Mouse (Mus musculus) liver, adult (tissue): ENCODE results near the gene Arhgef3.

Experiments
- GATA4 ChIP-seq: IDR thresholded peaks from 2 replicates; pipeline ENCODE4 v1.6.1; 2014; ENCODE audit warnings: mild to moderate bottlenecking, low read length; ENCODE audit not compliant: insufficient replicate concordance

The Arhgef3 gene

DNA sequence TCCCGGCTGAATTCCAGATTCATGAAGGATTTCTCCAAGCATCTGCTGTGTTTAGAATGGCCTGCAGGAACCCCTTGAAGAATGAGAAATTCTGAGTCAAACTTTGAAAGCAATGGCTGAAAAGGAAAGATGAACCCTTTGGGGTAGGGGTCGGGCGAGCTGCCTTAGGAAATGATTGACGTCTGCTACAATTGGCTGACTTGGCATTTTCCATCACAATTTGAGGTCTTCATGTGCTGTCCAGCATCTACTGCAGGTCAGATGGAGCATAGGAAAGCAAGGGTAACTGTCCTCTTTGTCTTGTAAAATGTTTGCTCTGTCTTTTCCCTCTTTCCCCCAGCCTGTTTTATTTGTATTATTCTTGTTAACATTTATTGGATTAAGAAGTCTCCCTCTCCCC lies 246.8 kb downstream of the Arhgef3 start:
- TF ChIP-seq GATA4: no peak

DNA sequence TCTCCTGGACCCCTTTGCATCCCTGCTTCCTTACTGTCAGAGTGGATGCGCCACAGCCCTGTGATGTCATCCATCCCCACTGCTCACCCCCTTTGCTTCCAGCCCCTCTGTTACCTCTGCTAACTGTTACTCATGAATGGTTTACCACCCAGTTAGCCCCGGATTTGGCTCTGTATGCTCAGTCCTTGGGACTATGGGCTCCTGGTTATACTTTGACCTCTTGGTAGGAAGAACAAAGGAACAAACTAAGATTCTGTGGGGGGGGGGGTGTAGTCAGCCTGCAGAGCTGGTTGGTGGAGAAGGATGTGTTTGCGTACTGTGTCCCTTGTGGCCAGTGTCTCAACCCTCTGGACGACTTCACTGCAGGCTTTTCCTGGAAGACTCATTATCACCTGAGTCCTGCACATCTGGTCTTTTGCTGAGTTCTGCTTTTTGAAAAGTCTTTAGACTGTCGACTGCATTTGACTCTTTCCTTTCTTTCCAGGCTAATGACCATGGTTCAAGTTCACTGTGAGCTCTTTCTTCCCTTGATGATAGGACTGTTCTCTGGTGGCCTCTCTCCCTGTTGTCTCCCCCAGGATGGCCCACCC lies 250.1 kb downstream of the Arhgef3 start:
- TF ChIP-seq GATA4: no peak

GRCm38 (mm10) chr14:27367117-27367711 lies 252.5 kb downstream of the Arhgef3 start:
- TF ChIP-seq GATA4: no peak

- no peak for TF ChIP-seq GATA4
Observed at GRCm38 (mm10) chr14:27368619-27369018, 253.9 kb downstream of the Arhgef3 start.

GRCm38 (mm10) chr14:27369503-27369902 lies 254.8 kb downstream of the Arhgef3 start:
- no peak for TF ChIP-seq GATA4

DNA sequence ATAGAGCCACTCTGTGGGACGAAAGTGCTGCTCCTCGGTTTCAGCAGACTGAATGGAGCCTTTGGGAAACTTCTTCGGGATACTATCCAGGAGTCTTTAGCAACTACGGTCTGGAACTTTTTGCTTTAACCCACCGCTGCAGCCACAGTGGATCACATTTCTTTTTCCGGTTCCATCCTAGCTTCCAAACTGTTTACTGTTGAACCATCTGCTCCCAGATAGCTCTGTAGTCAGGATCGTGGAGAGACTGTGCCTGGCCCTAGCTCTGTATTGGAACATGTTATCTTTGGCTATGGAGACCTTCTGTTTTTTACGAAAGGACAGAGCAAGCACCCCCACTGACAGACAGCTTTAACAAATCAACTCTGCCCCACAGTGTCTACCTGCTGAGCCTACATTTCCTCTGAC lies 257.0 kb downstream of the Arhgef3 start:
- TF ChIP-seq GATA4: peak; percentile 16; the same call in 1 of the 2 replicates

GRCm38 (mm10) chr14:27373498-27373897 lies 258.8 kb downstream of the Arhgef3 start:
- TF ChIP-seq GATA4: no peak

DNA sequence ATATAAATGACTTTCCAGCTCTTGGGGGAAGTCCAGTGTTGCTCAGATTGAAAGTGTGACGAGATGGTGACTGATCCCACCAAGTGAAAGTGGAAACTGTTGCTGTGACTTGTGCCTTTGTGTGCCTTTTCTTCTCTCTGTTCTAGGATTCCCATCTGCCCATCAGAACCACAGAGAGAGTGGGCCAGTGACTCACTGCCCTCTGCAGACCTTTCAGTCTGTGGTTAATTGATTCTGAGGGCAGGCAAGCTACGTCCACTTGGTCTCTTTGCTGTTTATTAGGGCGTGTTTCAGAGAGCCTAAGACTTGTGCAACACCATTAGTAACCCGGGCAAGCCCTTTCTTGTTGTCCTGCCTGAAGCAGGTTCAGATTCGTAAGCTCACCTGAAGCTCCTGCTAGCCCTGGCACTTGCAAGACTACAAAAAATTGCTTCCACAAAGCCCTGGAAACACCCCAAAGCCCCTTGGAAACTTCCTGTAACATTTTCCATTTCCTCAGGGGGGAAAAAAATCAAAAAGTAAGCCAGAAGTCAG lies 261.5 kb downstream of the Arhgef3 start:
- TF ChIP-seq GATA4: no peak

GRCm38 (mm10) chr14:27378669-27379068 lies 264.0 kb downstream of the Arhgef3 start:
- no peak for TF ChIP-seq GATA4

DNA sequence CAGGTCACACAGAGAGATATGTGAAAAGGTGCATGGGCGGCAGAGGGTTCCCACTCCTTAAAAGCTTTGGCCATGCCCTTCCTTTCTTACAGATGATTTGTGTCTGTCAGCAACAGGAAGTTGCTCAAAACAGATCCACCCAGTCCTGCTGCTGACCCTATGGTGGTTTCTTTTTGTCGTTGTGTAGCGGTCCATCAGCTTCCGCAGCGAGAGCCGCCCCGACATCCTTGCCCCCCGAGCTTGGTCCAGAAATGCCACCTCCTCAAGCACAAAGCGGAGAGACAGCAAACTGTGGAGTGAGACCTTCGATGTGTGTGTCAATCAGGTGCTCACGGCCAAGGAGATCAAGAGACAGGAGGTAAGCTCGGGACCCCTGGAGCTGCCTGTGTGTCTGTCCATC lies 264.7 kb downstream of the Arhgef3 start:
- TF ChIP-seq GATA4: no peak

- no peak for TF ChIP-seq GATA4
Observed at GRCm38 (mm10) chr14:27381459-27381858, 266.8 kb downstream of the Arhgef3 start.

DNA sequence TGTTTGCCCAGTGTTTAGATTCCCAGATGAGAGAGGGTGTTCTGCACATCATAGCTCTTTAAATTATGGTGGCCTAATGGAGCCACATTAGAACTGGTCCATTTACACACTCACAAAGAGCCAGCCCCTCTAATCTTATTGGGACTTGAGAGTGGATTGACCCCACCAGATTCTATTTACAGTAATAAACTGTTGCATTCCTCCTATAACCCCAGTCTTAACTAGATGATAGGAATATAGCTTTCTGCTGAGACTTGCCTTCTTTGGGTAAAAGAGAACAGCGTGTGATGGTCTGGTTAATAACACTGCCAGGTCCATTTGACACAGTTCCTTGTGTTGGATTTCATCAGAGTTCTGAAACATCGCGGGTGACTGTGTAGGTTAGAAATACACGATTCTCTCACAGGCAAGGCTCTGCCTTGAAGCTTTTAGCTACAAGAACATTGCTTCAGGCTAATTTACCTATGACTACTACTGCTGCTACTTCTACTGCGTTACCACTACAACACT lies 268.7 kb downstream of the Arhgef3 start:
- TF ChIP-seq GATA4: no peak

DNA sequence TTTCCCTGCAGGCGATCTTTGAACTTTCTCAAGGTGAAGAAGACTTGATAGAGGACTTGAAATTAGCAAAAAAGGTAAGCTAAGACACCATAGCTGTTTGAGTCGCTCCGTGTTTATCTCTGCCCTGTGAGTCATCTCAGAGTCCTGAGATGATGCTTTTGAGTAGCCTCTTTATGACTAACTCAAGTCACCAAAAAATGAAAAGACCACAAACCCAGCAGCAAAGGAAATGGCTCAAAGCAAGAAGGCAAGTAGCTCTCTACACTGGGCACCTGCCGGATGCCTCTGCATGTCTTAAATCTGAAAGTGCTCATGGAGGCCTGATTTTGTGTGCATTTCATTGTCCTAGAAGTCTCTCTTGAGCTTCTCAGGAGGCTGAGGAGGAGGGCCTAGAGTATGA lies 269.4 kb downstream of the Arhgef3 start:
- no peak for TF ChIP-seq GATA4

DNA sequence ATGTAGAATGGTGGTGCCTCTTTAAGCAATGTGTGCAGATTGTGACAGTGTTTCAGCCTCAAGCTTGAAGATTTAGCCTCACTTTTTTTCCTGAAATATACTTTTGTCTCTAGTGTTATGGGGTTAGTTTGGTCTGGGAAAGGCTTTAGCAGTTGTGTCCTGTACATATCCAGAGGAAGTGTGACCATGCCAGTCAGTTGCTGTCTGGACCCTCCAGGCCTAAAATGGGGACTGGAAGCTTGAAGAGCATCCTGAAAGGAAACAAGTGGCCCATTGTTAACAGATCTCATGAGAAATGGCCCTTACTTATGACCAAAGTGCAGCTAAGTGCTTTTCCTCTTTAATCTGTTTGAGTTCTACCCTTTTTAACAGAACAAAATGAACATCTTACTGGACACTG lies 273.9 kb downstream of the Arhgef3 start:
- no peak for TF ChIP-seq GATA4

- TF ChIP-seq GATA4: no peak
Observed at GRCm38 (mm10) chr14:27389722-27390121, 275.0 kb downstream of the Arhgef3 start.

DNA sequence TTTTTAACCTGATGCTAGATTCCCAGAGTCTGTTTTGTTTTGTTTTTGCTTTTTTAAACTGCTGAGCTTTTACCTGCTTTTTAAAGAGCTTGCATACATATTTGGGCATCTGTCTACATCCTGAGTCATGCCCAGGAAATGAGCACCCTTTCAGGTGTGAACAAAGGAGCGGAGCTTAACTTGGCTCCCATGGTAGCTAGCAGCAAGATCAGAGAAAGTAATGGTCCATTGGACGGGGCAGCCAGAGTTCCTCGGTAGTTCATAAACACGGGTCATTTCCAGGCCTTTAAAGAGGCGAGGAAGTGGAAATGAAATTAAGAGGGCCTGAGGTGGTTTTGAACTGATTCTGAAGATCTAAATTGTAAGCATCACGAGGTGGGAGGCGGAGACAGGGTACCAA lies 276.0 kb downstream of the Arhgef3 start:
- TF ChIP-seq GATA4: no peak
